Mouse (Mus musculus) gastrocnemius, postnatal 4 days (tissue): Measurements from ENCODE around the gene Hmcn2. TPM values are rescaled to one million over a fixed set of nuclear protein-coding genes. Genes with fewer than 3 reads are reported as not detected.
A peak's percentile ranks its signal among the peaks of the same experiment; 100 is the strongest.

Experiments
- DNase-seq, 2 experiments: peaks; one replicate each; pipeline ENCODE4 v3.0.0; 2021 to 2022; ENCODE audit warnings: low spot score in 2 of 2, mixed read lengths in 2 of 2
- total RNA-seq, 2 experiments: library from RNA; stranded (reverse); gene quantifications; 2 replicates each; pipeline ENCODE4 v1.2.3; 2021

Hmcn2 gene
- total RNA-seq, 2 experiments from 2014 or later = 45.3 to 47.6 TPM

- no peak for DNase-seq
These were observed 68.7 kb downstream of the Hmcn2 start for GRCm38 (mm10) chr2:31382952-31383351.

GRCm38 (mm10) chr2:31416968-31417367 lies 102.8 kb downstream of the Hmcn2 start:
- no peak for DNase-seq

GRCm38 (mm10) chr2:31418021-31418420 lies 103.8 kb downstream of the Hmcn2 start:
- DNase-seq = no peak

- no peak for DNase-seq
These were observed 104.4 kb downstream of the Hmcn2 start for GRCm38 (mm10) chr2:31418571-31418970.

- no peak for DNase-seq
These were observed 106.7 kb downstream of the Hmcn2 start for GRCm38 (mm10) chr2:31420914-31421313.

- DNase-seq = no peak
These were observed 108.4 kb downstream of the Hmcn2 start for GRCm38 (mm10) chr2:31422576-31422975.

GRCm38 (mm10) chr2:31431477-31431876 lies 117.3 kb downstream of the Hmcn2 start:
- DNase-seq = no peak

- no peak for DNase-seq
These were observed 120.5 kb downstream of the Hmcn2 start for GRCm38 (mm10) chr2:31434746-31435145.

- DNase-seq = peak in 1 of 2 experiments; percentile 30
These were observed 121.4 kb downstream of the Hmcn2 start for GRCm38 (mm10) chr2:31435567-31435966.

- no peak for DNase-seq
These were observed 123.4 kb downstream of the Hmcn2 start for GRCm38 (mm10) chr2:31437480-31438245.

GRCm38 (mm10) chr2:31439576-31439975 lies 125.4 kb downstream of the Hmcn2 start:
- no peak for DNase-seq

GRCm38 (mm10) chr2:31442480-31443160 lies 128.4 kb downstream of the Hmcn2 start:
- DNase-seq = no peak

- no peak for DNase-seq
These were observed 131.8 kb downstream of the Hmcn2 start for GRCm38 (mm10) chr2:31446036-31446435.

- DNase-seq = no peak
These were observed 132.2 kb downstream of the Hmcn2 start for GRCm38 (mm10) chr2:31446456-31446855.

- DNase-seq = no peak
These were observed 133.3 kb downstream of the Hmcn2 start for GRCm38 (mm10) chr2:31447536-31447935.

GRCm38 (mm10) chr2:31448756-31449440 lies 134.7 kb downstream of the Hmcn2 start:
- DNase-seq = no peak

GRCm38 (mm10) chr2:31449441-31449815 lies 135.2 kb downstream of the Hmcn2 start:
- peak in 1 of 2 experiments; percentile 75 for DNase-seq

GRCm38 (mm10) chr2:31449902-31450301 lies 135.7 kb downstream of the Hmcn2 start:
- no peak for DNase-seq

GRCm38 (mm10) chr2:31450661-31451060 lies 136.4 kb downstream of the Hmcn2 start:
- DNase-seq = no peak

GRCm38 (mm10) chr2:31451530-31451929 lies 137.3 kb downstream of the Hmcn2 start:
- no peak for DNase-seq

GRCm38 (mm10) chr2:31453011-31453410 lies 138.8 kb downstream of the Hmcn2 start:
- DNase-seq = no peak
